Mouse (Mus musculus) CH12.LX (cell line): ENCODE measurements around the gene Gm49337. TPM values are rescaled to one million over a fixed set of nuclear protein-coding genes. Genes with fewer than 3 reads are reported as not detected.

Experiments used
- DNase-seq: peaks from one replicate; pipeline ENCODE4 v3.0.0-alpha.2; 2013; ENCODE audit errors: extremely low read depth
- H3K27ac ChIP-seq: 2 replicates; pipeline ENCODE4 v1.5.1; 2012; ENCODE audit warnings: low read depth, mild to moderate bottlenecking, control low read depth, moderate library complexity; ENCODE audit not compliant: insufficient read depth
- H3K27me3 ChIP-seq: replicated peaks from 2 replicates; pipeline ENCODE3; 2012; ENCODE audit warnings: inconsistent platforms
- H3K36me3 ChIP-seq, 2 experiments: replicated peaks in 1 of 2; 2 replicates each; pipeline versions ENCODE3 to v1.6.1; 2012; ENCODE audit warnings: inconsistent platforms in 1 of 2, low read length in 1 of 2, mild to moderate bottlenecking in 1 of 2, mixed read lengths in 1 of 2, moderate library complexity in 1 of 2; ENCODE audit not compliant: control insufficient read depth in 1 of 2, insufficient read depth in 1 of 2
- H3K4me1 ChIP-seq, 2 experiments: 2 replicates each; pipeline ENCODE4 v1.6.1; 2012; ENCODE audit warnings: inconsistent platforms in 1 of 2, moderate library complexity in 1 of 2; ENCODE audit not compliant: insufficient read depth in 2 of 2, control insufficient read depth in 1 of 2
- H3K4me2 ChIP-seq: 2 replicates; pipeline ENCODE4 v1.6.1; 2012; ENCODE audit warnings: low read depth, mild to moderate bottlenecking, control low read depth; ENCODE audit not compliant: poor library complexity, insufficient read depth, severe bottlenecking
- H3K4me3 ChIP-seq, 3 experiments: fragments of 150-350 bp in 1 of 3; sonication (generic) in 1 of 3; replicated peaks in 1 of 3; 2 replicates each; pipeline versions ENCODE3 to v1.5.1; 2011 to 2012; ENCODE audit warnings: low read depth in 2 of 3, low read length in 2 of 3, mild to moderate bottlenecking in 2 of 3, moderate library complexity in 2 of 3, control low read depth in 1 of 3, improper control_type of control experiment in 1 of 3, inconsistent platforms in 1 of 3, mixed read lengths in 1 of 3; ENCODE audit not compliant: poor library complexity in 1 of 3
- H3K79me2 ChIP-seq: replicated peaks from 2 replicates; pipeline ENCODE4 v1.6.1; 2012; ENCODE audit warnings: mild to moderate bottlenecking, moderate library complexity; ENCODE audit not compliant: control insufficient read depth, poor library complexity, insufficient read depth, severe bottlenecking; ENCODE audit errors: extremely low read depth
- H3K9ac ChIP-seq: 2 replicates; pipeline ENCODE4 v1.6.1; 2012; ENCODE audit warnings: low read depth, mild to moderate bottlenecking, control low read depth, moderate library complexity; ENCODE audit not compliant: insufficient read depth
- H3K9me3 ChIP-seq: replicated peaks from 2 replicates; pipeline ENCODE3; 2012; ENCODE audit warnings: low read length, inconsistent platforms, mixed read lengths
- CHD1 ChIP-seq: IDR thresholded peaks from 2 replicates; pipeline ENCODE4 v1.6.1; 2012; ENCODE audit warnings: low read depth, low read length, improper control_type of control experiment, inconsistent platforms
- CTCF ChIP-seq, 2 experiments: IDR thresholded peaks in 1 of 2; conservative IDR thresholded peaks in 1 of 2; 2 replicates each; pipeline ENCODE4 v1.5.1; 2011 to 2012; ENCODE audit warnings: low read depth in 2 of 2, low read length in 2 of 2, improper control_type of control experiment in 1 of 2, inconsistent platforms in 1 of 2, mild to moderate bottlenecking in 1 of 2, moderate library complexity in 1 of 2
- E2F4 ChIP-seq: IDR thresholded peaks from 2 replicates; pipeline ENCODE4 v1.6.1; 2011; ENCODE audit warnings: low read depth, low read length, improper control_type of control experiment; ENCODE audit not compliant: insufficient replicate concordance
- EP300 ChIP-seq: IDR thresholded peaks from 2 replicates; pipeline ENCODE4 v1.6.1; 2011; ENCODE audit warnings: low read length, improper control_type of control experiment
- ETS1 ChIP-seq: conservative IDR thresholded peaks from 2 replicates; pipeline ENCODE4 v1.6.1; 2012; ENCODE audit warnings: low read depth, mild to moderate bottlenecking, inconsistent platforms, low read length, improper control_type of control experiment, moderate library complexity
- HCFC1 ChIP-seq: IDR thresholded peaks from 2 replicates; pipeline ENCODE4 v1.6.1; 2012; ENCODE audit warnings: low read depth, mild to moderate bottlenecking, inconsistent platforms, low read length, improper control_type of control experiment
- JUN ChIP-seq: IDR thresholded peaks from 2 replicates; pipeline ENCODE4 v1.6.1; 2011; ENCODE audit warnings: low read depth, mild to moderate bottlenecking, low read length, improper control_type of control experiment, moderate library complexity; ENCODE audit not compliant: insufficient read depth
- JUND ChIP-seq: conservative IDR thresholded peaks from 2 replicates; pipeline ENCODE4 v1.6.1; 2011; ENCODE audit warnings: low read depth, low read length, improper control_type of control experiment
- KAT2A ChIP-seq: IDR thresholded peaks from 2 replicates; pipeline ENCODE4 v1.6.1; 2012; ENCODE audit warnings: low read length, improper control_type of control experiment, inconsistent platforms; ENCODE audit not compliant: insufficient replicate concordance
- MAFK ChIP-seq: IDR thresholded peaks from 2 replicates; pipeline ENCODE4 v1.6.1; 2011; ENCODE audit warnings: low read length, improper control_type of control experiment; ENCODE audit not compliant: insufficient replicate concordance
- MAX ChIP-seq: IDR thresholded peaks from 2 replicates; pipeline ENCODE4 v1.6.1; 2011; ENCODE audit warnings: low read length, improper control_type of control experiment
- MAZ ChIP-seq: IDR thresholded peaks from 2 replicates; pipeline ENCODE4 v1.6.1; 2012; ENCODE audit warnings: low read depth, mild to moderate bottlenecking, inconsistent platforms, low read length, improper control_type of control experiment, moderate library complexity
- MXI1 ChIP-seq: IDR thresholded peaks from 2 replicates; pipeline ENCODE4 v1.6.1; 2011; ENCODE audit warnings: mild to moderate bottlenecking, low read depth, low read length, improper control_type of control experiment
- MYC ChIP-seq: IDR thresholded peaks from 2 replicates; pipeline ENCODE4 v1.6.1; 2011; ENCODE audit warnings: low read depth, mild to moderate bottlenecking, improper control_type of control experiment, low read length
- NELFE ChIP-seq: IDR thresholded peaks from 2 replicates; pipeline ENCODE4 v1.6.1; 2011; ENCODE audit warnings: low read depth, low read length, improper control_type of control experiment
- RAD21 ChIP-seq: IDR thresholded peaks from 2 replicates; pipeline ENCODE4 v1.6.1; 2011; ENCODE audit warnings: low read depth, mild to moderate bottlenecking, low read length, improper control_type of control experiment, moderate library complexity
- RCOR1 ChIP-seq: conservative IDR thresholded peaks from 2 replicates; pipeline ENCODE4 v1.6.1; 2012; ENCODE audit warnings: low read depth, mild to moderate bottlenecking, inconsistent platforms, low read length, improper control_type of control experiment
- SIN3A ChIP-seq: IDR thresholded peaks from 2 replicates; pipeline ENCODE4 v1.6.1; 2012; ENCODE audit warnings: low read length, improper control_type of control experiment, inconsistent platforms
- SMC3 ChIP-seq: IDR thresholded peaks from 2 replicates; pipeline ENCODE4 v1.6.1; 2011; ENCODE audit warnings: low read depth, low read length, improper control_type of control experiment
- TBP ChIP-seq: conservative IDR thresholded peaks from 2 replicates; pipeline ENCODE4 v1.6.1; 2011; ENCODE audit warnings: low read depth, low read length, improper control_type of control experiment
- UBTF ChIP-seq: IDR thresholded peaks from 2 replicates; pipeline ENCODE4 v1.6.1; 2012; ENCODE audit warnings: low read depth, mild to moderate bottlenecking, inconsistent platforms, low read length, improper control_type of control experiment, moderate library complexity
- USF1 ChIP-seq: IDR thresholded peaks from 2 replicates; pipeline ENCODE4 v1.6.1; 2014; ENCODE audit warnings: low read depth, mild to moderate bottlenecking, inconsistent platforms, low read length, improper control_type of control experiment
- USF2 ChIP-seq: conservative IDR thresholded peaks from 2 replicates; pipeline ENCODE4 v1.6.1; 2011; ENCODE audit warnings: low read depth, low read length, improper control_type of control experiment
- ZC3H11A ChIP-seq: IDR thresholded peaks from 2 replicates; pipeline ENCODE4 v1.6.1; 2012; ENCODE audit warnings: low read depth, mild to moderate bottlenecking, inconsistent platforms, low read length, improper control_type of control experiment
- ZMIZ1 ChIP-seq: IDR thresholded peaks from 2 replicates; pipeline ENCODE4 v1.6.1; 2012; ENCODE audit warnings: low read depth, mild to moderate bottlenecking, inconsistent platforms, low read length, improper control_type of control experiment
- ZNF384 ChIP-seq: IDR thresholded peaks from 2 replicates; pipeline ENCODE4 v1.6.1; 2012; ENCODE audit warnings: low read depth, low read length, improper control_type of control experiment, inconsistent platforms
- dilution Hi-C: fragments of 300-500 bp; cut with MboI; formaldehyde crosslinking; loops from 2 replicates; pipeline ENCODE4 v1.14.3; 2020; ENCODE audit warnings: low sequenced_read_pairs; ENCODE audit not compliant: extremely low pct_unique_long_range_greater_than_20kb, extremely low pct_ligation_motif_present
- in situ Hi-C: fragments of 300-500 bp; cut with MboI; formaldehyde crosslinking; loops from 3 replicates; pipeline ENCODE4 v1.14.3; 2019; ENCODE audit warnings: low sequenced_read_pairs, low pct_ligation_motif_present, low pct_unique_long_range_greater_than_20kb, mixed read lengths
- polyA plus RNA-seq: library from polyadenylated mRNA; unstranded; fragments of >175 nt; gene quantifications from 2 replicates; pipeline ENCODE4 v1.2.1, GENCODE M21; 2012; ENCODE audit warnings: low read depth; ENCODE audit not compliant: insufficient read length
- total RNA-seq, 2 experiments: library from RNA; depleted of rRNA; stranded (reverse); fragments of 300-350 nt in 1 of 2; fragments of >200 nt in 1 of 2; gene quantifications; 2 replicates each; pipeline ENCODE4 v1.2.3; 2012 to 2014

Gm49337 gene
- total and polyA plus RNA-seq, 3 experiments, result not detected

- TF ChIP-seq SIN3A (peak; percentile 100), ETS1 (no peak), JUND (no peak), MAFK (no peak), E2F4 (peak; percentile 99), EP300 (no peak), MAX (peak; percentile 51; the same call in 1 of the 2 replicates), NELFE (peak; percentile 87), RCOR1 (0 out of 2 replicates have a peak, but pooled peaks have one; percentile 41), MYC (peak; percentile 76), TBP (peak; percentile 85), HCFC1 (peak; percentile 92), MAZ (no peak)
Observed at GRCm38 (mm10) chr4:116123602-116124519, 49.3 kb upstream of the Gm49337 start, which contains the start of the genes Rad54l and Pomgnt1 (continued).

GRCm38 (mm10) chr4:116125803-116126386 lies 47.3 kb upstream of the Gm49337 start:
- no peak for DNase-seq
- dilution Hi-C loops, result no loop called here
- H3K4me2 ChIP-seq, result no peak overlapping the region

GRCm38 (mm10) chr4:116127956-116128355 lies 45.2 kb upstream of the Gm49337 start:
- Histone ChIP-seq H3K27ac (no peak overlapping the region), H3K4me3 (no peak overlapping the region), H3K36me3 (peaks cover 2 to 25% of the 10 kb centered on the region in 2 experiments), H3K4me2 (no peak overlapping the region), H3K79me2 (peaks cover 12% of the 10 kb centered on the region), H3K9ac (no peak overlapping the region), H3K4me1 (peaks cover 3 to 15% of the 10 kb centered on the region in 2 experiments; a peak in 3 of 4 replicates), H3K27me3 (no peaks in the 10 kb centered on the region), H3K9me3 (no peaks in the 10 kb centered on the region)
- in situ Hi-C loops, result no loop called here
- no peak for DNase-seq
- dilution Hi-C loops, result no loop called here
- TF ChIP-seq MAZ (no peak), CHD1 (no peak), UBTF (no peak), MXI1 (no peak), CTCF (conservative IDR thresholded peaks at IDR 0.05 in 1 of 2, IDR thresholded peaks at IDR 0.05 in 1 of 2; ENCODE audit: low read depth in 2 of 2, low read length in 2 of 2) (no peak), KAT2A (no peak), ETS1 (no peak), EP300 (no peak), MYC (no peak), RCOR1 (no peak), ZMIZ1 (no peak), ZNF384 (no peak), JUN (no peak), ZC3H11A (no peak), USF2 (no peak), USF1 (no peak), SMC3 (no peak), HCFC1 (no peak), RAD21 (no peak)

More at GRCm38 (mm10) chr4:116125803-116126386, 47.3 kb upstream of the Gm49337 start:
- peaks cover 19% of the 10 kb centered on the region for H3K79me2 ChIP-seq
- no peaks in the 10 kb centered on the region for H3K27me3 ChIP-seq
- H3K9me3 ChIP-seq, result no peaks in the 10 kb centered on the region
- in situ Hi-C loops, result no loop called here
- H3K27ac ChIP-seq, result no peak overlapping the region
- no peak overlapping the region for H3K9ac ChIP-seq
- H3K4me3 ChIP-seq, result no peak overlapping the region
- H3K36me3 ChIP-seq, result peaks cover 6 to 24% of the 10 kb centered on the region in 2 experiments
- TF ChIP-seq TBP (no peak), SMC3 (no peak)
- H3K4me1 ChIP-seq, result peaks cover 3 to 17% of the 10 kb centered on the region in 2 experiments; a peak in 3 of 4 replicates
